9 mouse cellular contexts compared by ENCODE assay signal in genomic region chr9:103525041-103525537, GRCm38 (mm10). TPM values are rescaled to one million over a fixed set of nuclear protein-coding genes. Genes with fewer than 3 reads are reported as not detected.
A peak's percentile ranks its signal among the peaks of the same experiment; 100 is the strongest.
DNase-seq lines count a peak whose midpoint lies in the region; ATAC-seq lines count a peak whose summit lies in the region.
"Had no signal": no experiment of that assay in that cellular context is flagged by ENCODE, and none has a peak within 500 bp of the region (broad histone marks: within the 10 kb centered on the region; RNA-seq: fewer than 3 reads in every experiment).

No protein-coding gene starts in this region.

- peaks cover 40% of the 10 kb centered on the region for H3K4me1 ChIP-seq in hindbrain, embryonic 10.5 days (replicated peaks)
- peaks cover 34% of the 10 kb centered on the region for H3K4me1 ChIP-seq in midbrain, embryonic 10.5 days

- H3K4me3 ChIP-seq in hindbrain, embryonic 10.5 days, result peak overlapping the region; percentile 28
- peak overlapping the region; percentile 23; the same call in 1 of the 2 replicates for H3K4me3 ChIP-seq in midbrain, embryonic 10.5 days
- H3K4me3 ChIP-seq: myocyte had no signal

- DNase-seq in ES-CJ7 (ENCODE audit: low read depth, low spot score) (peak; percentile 68), MN1 (ENCODE audit: low spot score) (peak; percentile 68)
- DNase-seq in hindbrain, embryonic 10.5 days (ENCODE audit: low spot score), result peak; percentile 51
- DNase-seq in midbrain, embryonic 10.5 days (ENCODE audit: low spot score), result peak; percentile 63
- DNase-seq in Muller cell, postnatal 12 days (ENCODE audit: inconsistent ontology term), result no peak
- DNase-seq in lung, postnatal 4 days, result no peak

- WGBS in hindbrain, embryonic 10.5 days, result 13% methylated on average over 10 of the region's 10 CpGs
- 21% methylated on average over 10 of the region's 10 CpGs for WGBS in midbrain, embryonic 10.5 days

- H3K27me3 ChIP-seq in hindbrain, embryonic 10.5 days (ENCODE audit: insufficient read depth, poor library complexity, severe bottlenecking), result peaks cover 9% of the 10 kb centered on the region; the same call in 1 of the 2 replicates
- H3K27me3 ChIP-seq in midbrain, embryonic 10.5 days (ENCODE audit: low read depth, poor library complexity, severe bottlenecking), result peaks cover 9% of the 10 kb centered on the region; the same call in 1 of the 2 replicates

- H3K9me3 ChIP-seq in hindbrain, embryonic 10.5 days, result no peaks in the 10 kb centered on the region
- no peaks in the 10 kb centered on the region for H3K9me3 ChIP-seq in midbrain, embryonic 10.5 days (replicated peaks)

- ATAC-seq in monocyte, adult 5-6 weeks (replicated peaks; ENCODE audit: insufficient number of reproducible peaks, low FRiP score, low TSS enrichment, poor library complexity, severe bottlenecking), result no peak
- no peak for ATAC-seq in inflammation-experienced regulatory T-cells, adult 6 months

- peak overlapping the region; percentile 74 for H3K27ac ChIP-seq in hindbrain, embryonic 10.5 days
- H3K27ac ChIP-seq in midbrain, embryonic 10.5 days (replicated peaks), result peak overlapping the region; percentile 49

- no peaks in the 10 kb centered on the region for H3K36me3 ChIP-seq in hindbrain, embryonic 10.5 days
- no peaks in the 10 kb centered on the region for H3K36me3 ChIP-seq in midbrain, embryonic 10.5 days

RNA-seq across cellular contexts. Expression of gene Bfsp2, which starts 44.9 kb away (rescaled TPM):
- polyA plus RNA-seq in hindbrain, embryonic 10.5 days (2016; fragmentation: Nextera tagmentation; extraction: Ambion mirVana), result 0.90 and 2.5 TPM in 2 replicates
- 0.75 and 2.0 TPM in 2 replicates for polyA plus RNA-seq in midbrain, embryonic 10.5 days (2016; fragmentation: Nextera tagmentation; extraction: Ambion mirVana)
- total RNA-seq in monocyte, adult 5-6 weeks (2017), result 3.0 TPM in 2 of 3 replicates, not detected in the other
- under 1 TPM in 1 of 3 experiments, not detected in 2; 0.88 TPM for polyA plus RNA-seq in inflammation-experienced regulatory T-cells, adult 6 months (2017; shearing (Covaris generic))

Comparison
In these comparisons a context has a peak if more than half of its experiments do, and no peak if none do; other contexts are left out.
1. DNase-seq: peak in ES-CJ7 (single experiment), MN1 (single experiment), hindbrain, embryonic 10.5 days (single experiment) and midbrain, embryonic 10.5 days (single experiment); none in Muller cell, postnatal 12 days (single experiment) and lung, postnatal 4 days (0 of 2).